Mouse (Mus musculus): Measurements from ENCODE around the gene Kif6. TPM values are rescaled to one million over a fixed set of nuclear protein-coding genes. Genes with fewer than 3 reads are reported as not detected.

Kif6 gene
- polyA plus RNA-seq, 1 experiment from 2014 or later = 2.5 TPM

GRCm38 (mm10) chr17:49936214-49936613 lies 321.3 kb downstream of the Kif6 start:
- Histone ChIP-seq H3K4me1 (ENCODE audit: control insufficient read depth, insufficient read depth, low read length) (no peaks in the 10 kb centered on the region), H3K9ac (ENCODE audit: low read depth, low read length) (no peak overlapping the region), H3K27me3 (ENCODE audit: control insufficient read depth, insufficient read depth, low read depth, low read length) (no peaks in the 10 kb centered on the region), H3K9me3 (replicated peaks; ENCODE audit: control insufficient read depth, low read length, poor library complexity, severe bottlenecking) (no peaks in the 10 kb centered on the region), H3K27ac (ENCODE audit: low read length) (no peak overlapping the region), H3K4me3 (ENCODE audit: low read depth, low read length) (no peak overlapping the region), H3K4me2 (ENCODE audit: low read length) (no peak overlapping the region), H3K36me3 (ENCODE audit: control insufficient read depth, insufficient read depth, low read length) (no peaks in the 10 kb centered on the region)
- WGBS = 5% methylated on average over 2 of the region's 2 CpGs
- ATAC-seq = peak; percentile 64; the same call in 1 of the 2 replicates

- Histone ChIP-seq H3K4me3 (ENCODE audit: low read depth, low read length) (no peak overlapping the region), H3K4me2 (ENCODE audit: low read length) (no peak overlapping the region), H3K27me3 (ENCODE audit: control insufficient read depth, insufficient read depth, low read depth, low read length) (no peaks in the 10 kb centered on the region), H3K9ac (ENCODE audit: low read depth, low read length) (no peak overlapping the region), H3K36me3 (ENCODE audit: control insufficient read depth, insufficient read depth, low read length) (no peaks in the 10 kb centered on the region), H3K4me1 (ENCODE audit: control insufficient read depth, insufficient read depth, low read length) (no peaks in the 10 kb centered on the region), H3K9me3 (replicated peaks; ENCODE audit: control insufficient read depth, low read length, poor library complexity, severe bottlenecking) (no peaks in the 10 kb centered on the region), H3K27ac (ENCODE audit: low read length) (no peak overlapping the region)
- WGBS = 80% methylated on average over 7 of the region's 7 CpGs
- ATAC-seq = no peak
Measured at GRCm38 (mm10) chr17:49939146-49939545, 324.2 kb downstream of the Kif6 start.

GRCm38 (mm10) chr17:49942674-49943073 lies 327.7 kb downstream of the Kif6 start:
- Histone ChIP-seq H3K27ac (ENCODE audit: low read length) (no peak overlapping the region), H3K9ac (ENCODE audit: low read depth, low read length) (no peak overlapping the region), H3K4me3 (ENCODE audit: low read depth, low read length) (no peak overlapping the region), H3K4me2 (ENCODE audit: low read length) (no peak overlapping the region), H3K27me3 (ENCODE audit: control insufficient read depth, insufficient read depth, low read depth, low read length) (no peaks in the 10 kb centered on the region), H3K4me1 (ENCODE audit: control insufficient read depth, insufficient read depth, low read length) (no peaks in the 10 kb centered on the region), H3K9me3 (replicated peaks; ENCODE audit: control insufficient read depth, low read length, poor library complexity, severe bottlenecking) (no peaks in the 10 kb centered on the region), H3K36me3 (ENCODE audit: control insufficient read depth, insufficient read depth, low read length) (no peaks in the 10 kb centered on the region)
- no peak for ATAC-seq
- WGBS = 68% methylated on average over 6 of the region's 6 CpGs

- Histone ChIP-seq H3K4me1 (ENCODE audit: control insufficient read depth, insufficient read depth, low read length) (peaks cover 8% of the 10 kb centered on the region), H3K9ac (ENCODE audit: low read depth, low read length) (peak overlapping the region; percentile 22; the same call in 1 of the 2 replicates), H3K27ac (ENCODE audit: low read length) (peak overlapping the region; percentile 67), H3K9me3 (replicated peaks; ENCODE audit: control insufficient read depth, low read length, poor library complexity, severe bottlenecking) (no peaks in the 10 kb centered on the region), H3K4me2 (ENCODE audit: low read length) (peak overlapping the region; percentile 62), H3K27me3 (ENCODE audit: control insufficient read depth, insufficient read depth, low read depth, low read length) (no peaks in the 10 kb centered on the region), H3K36me3 (ENCODE audit: control insufficient read depth, insufficient read depth, low read length) (no peaks in the 10 kb centered on the region), H3K4me3 (ENCODE audit: low read depth, low read length) (peak overlapping the region; percentile 29)
- peak; percentile 57; the same call in 1 of the 2 replicates for ATAC-seq
- WGBS = 9% methylated on average over 7 of the region's 7 CpGs
Measured at GRCm38 (mm10) chr17:49951491-49951855, 336.5 kb downstream of the Kif6 start.

GRCm38 (mm10) chr17:49951856-49952607 lies 337.1 kb downstream of the Kif6 start:
- H3K36me3 ChIP-seq (ENCODE audit: control insufficient read depth, insufficient read depth, low read length) = no peaks in the 10 kb centered on the region
- 16% methylated on average over 22 of the region's 22 CpGs for WGBS

GRCm38 (mm10) chr17:49959021-49959420 lies 344.1 kb downstream of the Kif6 start:
- Histone ChIP-seq H3K27ac (ENCODE audit: low read length) (no peak overlapping the region), H3K9me3 (replicated peaks; ENCODE audit: control insufficient read depth, low read length, poor library complexity, severe bottlenecking) (peaks cover 3% of the 10 kb centered on the region; the same call in 1 of the 2 replicates), H3K4me1 (ENCODE audit: control insufficient read depth, insufficient read depth, low read length) (no peaks in the 10 kb centered on the region), H3K4me3 (ENCODE audit: low read depth, low read length) (no peak overlapping the region), H3K27me3 (ENCODE audit: control insufficient read depth, insufficient read depth, low read depth, low read length) (no peaks in the 10 kb centered on the region), H3K36me3 (ENCODE audit: control insufficient read depth, insufficient read depth, low read length) (no peaks in the 10 kb centered on the region), H3K4me2 (ENCODE audit: low read length) (no peak overlapping the region), H3K9ac (ENCODE audit: low read depth, low read length) (no peak overlapping the region)
- ATAC-seq = no peak

More at GRCm38 (mm10) chr17:49951856-49952607, 337.1 kb downstream of the Kif6 start:
- peak overlapping the region; percentile 22 for H3K9ac ChIP-seq (ENCODE audit: low read depth, low read length)
- peak; percentile 80 for ATAC-seq
- no peaks in the 10 kb centered on the region for H3K27me3 ChIP-seq (ENCODE audit: control insufficient read depth, insufficient read depth, low read depth, low read length)
- peak overlapping the region; percentile 62 for H3K4me2 ChIP-seq (ENCODE audit: low read length)
- peak overlapping the region; percentile 67 for H3K27ac ChIP-seq (ENCODE audit: low read length)
- H3K4me1 ChIP-seq (ENCODE audit: control insufficient read depth, insufficient read depth, low read length) = peaks cover 8% of the 10 kb centered on the region
- peak overlapping the region; percentile 29 for H3K4me3 ChIP-seq (ENCODE audit: low read depth, low read length)
- no peaks in the 10 kb centered on the region for H3K9me3 ChIP-seq (replicated peaks; ENCODE audit: control insufficient read depth, low read length, poor library complexity, severe bottlenecking)

Other genes with a start within 250 kb of the Kif6 start
- 5.1 and 5.8 TPM in 2 replicates for gene Mocs1, start 186.8 kb upstream of the Kif6 start, polyA plus RNA-seq (2015; fragmentation: Nextera tagmentation; extraction: Ambion mirVana)
- gene Daam2, start 50.8 kb upstream of the Kif6 start, polyA plus RNA-seq (2015; fragmentation: Nextera tagmentation; extraction: Ambion mirVana) = 1.5 and 1.8 TPM in 2 replicates

Data from midbrain, embryonic 16.5 days (tissue).